Mouse (Mus musculus): ENCODE measurements around the gene Kazn. TPM values are rescaled to one million over a fixed set of nuclear protein-coding genes. Genes with fewer than 3 reads are reported as not detected.
A peak's percentile ranks its signal among the peaks of the same experiment; 100 is the strongest.

Kazn gene
- polyA plus RNA-seq, 1 experiment from 2014 or later: 13.2 TPM

- no peak for ATAC-seq (ENCODE audit: insufficient read depth, low FRiP score)
- Histone ChIP-seq H3K27me3 (ENCODE audit: control insufficient read depth, insufficient read depth, low read length) (no peaks in the 10 kb centered on the region), H3K4me2 (ENCODE audit: low read depth, low read length) (no peak overlapping the region), H3K27ac (ENCODE audit: low read length) (no peak overlapping the region), H3K9me3 (replicated peaks; ENCODE audit: control insufficient read depth, low read length) (no peaks in the 10 kb centered on the region), H3K4me1 (ENCODE audit: control insufficient read depth, insufficient read depth, low read length) (peaks cover 54% of the 10 kb centered on the region), H3K36me3 (ENCODE audit: control insufficient read depth, insufficient read depth, low read length) (no peaks in the 10 kb centered on the region), H3K4me3 (replicated peaks; ENCODE audit: low read length) (no peak overlapping the region), H3K9ac (ENCODE audit: low read length) (no peak overlapping the region)
- WGBS: 88% methylated on average over 7 of the region's 7 CpGs
These were observed 70.8 kb downstream of the Kazn start for GRCm38 (mm10) chr4:142168352-142168751.

GRCm38 (mm10) chr4:142165835-142166701, 73.1 kb downstream of the Kazn start:
- peak; percentile 32; the same call in 1 of the 2 replicates for ATAC-seq (ENCODE audit: insufficient read depth, low FRiP score)
- Histone ChIP-seq H3K4me3 (replicated peaks; ENCODE audit: low read length) (no peak overlapping the region), H3K9ac (ENCODE audit: low read length) (no peak overlapping the region; the same call in 1 of the 2 replicates), H3K4me2 (ENCODE audit: low read depth, low read length) (no peak overlapping the region), H3K4me1 (ENCODE audit: control insufficient read depth, insufficient read depth, low read length) (peaks cover 34% of the 10 kb centered on the region), H3K9me3 (replicated peaks; ENCODE audit: control insufficient read depth, low read length) (peaks cover 4% of the 10 kb centered on the region), H3K27ac (ENCODE audit: low read length) (peak overlapping the region; percentile 68), H3K27me3 (ENCODE audit: control insufficient read depth, insufficient read depth, low read length) (no peaks in the 10 kb centered on the region), H3K36me3 (ENCODE audit: control insufficient read depth, insufficient read depth, low read length) (no peaks in the 10 kb centered on the region)
- WGBS: 36% methylated on average over 18 of the region's 18 CpGs

DNA sequence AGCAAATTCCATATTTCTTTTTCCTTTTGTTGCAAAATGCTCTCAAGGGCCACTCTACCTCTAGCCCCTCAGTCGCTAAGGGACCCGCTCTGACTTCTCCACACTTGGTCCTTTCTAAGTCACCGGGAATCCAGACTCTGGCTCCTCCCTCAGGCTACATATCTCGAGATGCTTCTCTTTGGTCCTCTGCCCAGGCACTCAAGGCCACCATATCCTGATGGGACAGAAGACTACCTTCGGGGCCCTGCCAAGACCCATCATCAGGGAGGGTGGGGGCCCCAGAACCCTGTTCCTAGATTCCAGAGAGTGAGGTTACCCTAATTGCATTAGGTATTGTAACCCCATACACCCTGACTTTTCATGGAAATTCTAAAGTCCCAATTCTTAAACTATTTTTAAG, 73.8 kb downstream of the Kazn start:
- Histone ChIP-seq H3K9me3 (replicated peaks; ENCODE audit: control insufficient read depth, low read length) (peaks cover 4% of the 10 kb centered on the region), H3K27me3 (ENCODE audit: control insufficient read depth, insufficient read depth, low read length) (no peaks in the 10 kb centered on the region), H3K4me3 (replicated peaks; ENCODE audit: low read length) (no peak overlapping the region), H3K9ac (ENCODE audit: low read length) (no peak overlapping the region), H3K36me3 (ENCODE audit: control insufficient read depth, insufficient read depth, low read length) (no peaks in the 10 kb centered on the region), H3K4me2 (ENCODE audit: low read depth, low read length) (no peak overlapping the region), H3K27ac (ENCODE audit: low read length) (no peak overlapping the region), H3K4me1 (ENCODE audit: control insufficient read depth, insufficient read depth, low read length) (peaks cover 28% of the 10 kb centered on the region)
- WGBS: 58% methylated on average over 5 of the region's 5 CpGs
- no peak for ATAC-seq (ENCODE audit: insufficient read depth, low FRiP score)

- peaks cover 27% of the 10 kb centered on the region for H3K4me1 ChIP-seq (ENCODE audit: control insufficient read depth, insufficient read depth, low read length)
- H3K9me3 ChIP-seq (replicated peaks; ENCODE audit: control insufficient read depth, low read length): peaks cover 4% of the 10 kb centered on the region
- 43% methylated on average over 4 of the region's 4 CpGs for WGBS
- no peaks in the 10 kb centered on the region for H3K36me3 ChIP-seq (ENCODE audit: control insufficient read depth, insufficient read depth, low read length)
- ATAC-seq (ENCODE audit: insufficient read depth, low FRiP score): no peak
- no peak overlapping the region for H3K4me2 ChIP-seq (ENCODE audit: low read depth, low read length)
- no peak overlapping the region for H3K4me3 ChIP-seq (replicated peaks; ENCODE audit: low read length)
- H3K27ac ChIP-seq (ENCODE audit: low read length): peak overlapping the region; percentile 39
- no peaks in the 10 kb centered on the region for H3K27me3 ChIP-seq (ENCODE audit: control insufficient read depth, insufficient read depth, low read length)
- H3K9ac ChIP-seq (ENCODE audit: low read length): no peak overlapping the region
These were observed 74.8 kb downstream of the Kazn start for GRCm38 (mm10) chr4:142164386-142164785.

DNA sequence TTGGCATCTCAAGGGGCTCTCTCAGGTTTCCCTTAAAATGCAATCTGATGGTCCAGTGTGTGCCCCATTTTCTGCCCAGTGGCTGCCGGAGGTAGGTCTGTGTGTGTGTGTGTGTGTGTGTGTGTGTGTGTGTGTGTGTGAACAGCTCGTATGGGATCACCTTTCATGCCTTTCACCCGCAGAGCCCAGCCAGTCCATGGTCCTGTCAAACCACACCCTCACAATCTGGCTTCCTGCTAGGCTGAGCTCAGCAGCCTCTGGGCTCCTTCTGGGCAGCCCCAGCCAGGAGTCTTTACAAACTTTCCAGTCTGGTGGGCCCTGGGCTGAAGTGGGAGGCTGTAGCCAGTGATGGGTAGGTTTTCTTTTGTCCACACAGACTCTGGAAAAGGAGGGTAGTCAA, 75.3 kb downstream of the Kazn start:
- H3K4me1 ChIP-seq (ENCODE audit: control insufficient read depth, insufficient read depth, low read length): peaks cover 27% of the 10 kb centered on the region

DNA sequence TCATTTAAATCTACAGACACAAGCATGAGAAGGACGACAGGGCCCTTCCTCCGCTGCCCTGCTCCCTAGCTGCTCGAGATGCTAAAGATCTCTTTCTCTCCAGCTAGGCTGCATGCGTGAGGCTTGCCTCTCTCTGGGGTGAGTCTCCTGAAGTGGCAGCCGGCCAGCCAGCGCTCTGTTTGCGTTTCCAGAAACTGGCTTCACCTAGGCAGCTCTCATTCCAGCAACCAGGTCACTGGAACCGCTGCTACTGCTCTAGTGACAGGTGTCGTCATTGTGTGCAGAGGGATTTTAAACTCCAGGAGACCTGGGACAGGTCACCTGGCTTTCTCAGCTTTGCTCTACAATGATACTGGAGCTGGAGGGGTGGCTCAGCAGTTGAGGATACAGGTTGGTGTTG, 76.5 kb downstream of the Kazn start:
- ATAC-seq (ENCODE audit: insufficient read depth, low FRiP score): peak; percentile 5; the same call in 1 of the 2 replicates

More for the DNA sequence above, 75.3 kb downstream of the Kazn start:
- peak; percentile 55; the same call in 1 of the 2 replicates for ATAC-seq (ENCODE audit: insufficient read depth, low FRiP score)
- H3K9me3 ChIP-seq (replicated peaks; ENCODE audit: control insufficient read depth, low read length): peaks cover 4% of the 10 kb centered on the region
- no peaks in the 10 kb centered on the region for H3K36me3 ChIP-seq (ENCODE audit: control insufficient read depth, insufficient read depth, low read length)
- H3K9ac ChIP-seq (ENCODE audit: low read length): no peak overlapping the region
- peak overlapping the region; percentile 39 for H3K27ac ChIP-seq (ENCODE audit: low read length)
- H3K4me3 ChIP-seq (replicated peaks; ENCODE audit: low read length): no peak overlapping the region
- 30% methylated on average over 3 of the region's 3 CpGs for WGBS
- no peak overlapping the region for H3K4me2 ChIP-seq (ENCODE audit: low read depth, low read length)
- H3K27me3 ChIP-seq (ENCODE audit: control insufficient read depth, insufficient read depth, low read length): no peaks in the 10 kb centered on the region

DNA sequence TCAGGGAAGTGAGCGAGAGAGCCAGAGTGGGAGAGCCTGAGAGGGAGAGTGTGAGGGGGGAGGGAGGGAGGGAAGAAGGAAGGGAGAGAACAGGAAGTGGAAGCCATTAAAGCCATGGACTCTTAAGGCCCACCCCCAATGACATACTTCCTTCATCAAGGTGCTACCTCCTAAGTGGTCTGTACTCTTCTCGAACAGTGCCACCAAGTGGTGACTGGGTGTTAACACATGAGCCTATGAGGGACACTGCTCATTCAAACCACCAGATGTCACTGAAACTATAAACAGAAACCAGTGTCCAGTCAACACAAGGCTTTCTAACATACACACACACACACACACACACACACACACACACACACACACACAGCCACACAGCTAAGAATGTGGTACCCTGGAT, 77.1 kb downstream of the Kazn start:
- H3K36me3 ChIP-seq (ENCODE audit: control insufficient read depth, insufficient read depth, low read length): no peaks in the 10 kb centered on the region
- H3K4me3 ChIP-seq (replicated peaks; ENCODE audit: low read length): no peak overlapping the region
- no peak for ATAC-seq (ENCODE audit: insufficient read depth, low FRiP score)
- H3K27me3 ChIP-seq (ENCODE audit: control insufficient read depth, insufficient read depth, low read length): no peaks in the 10 kb centered on the region
- H3K9me3 ChIP-seq (replicated peaks; ENCODE audit: control insufficient read depth, low read length): peaks cover 4% of the 10 kb centered on the region
- no peak overlapping the region for H3K9ac ChIP-seq (ENCODE audit: low read length)
- no peak overlapping the region for H3K27ac ChIP-seq (ENCODE audit: low read length)
- 100% methylated on average over 2 of the region's 2 CpGs for WGBS
- H3K4me1 ChIP-seq (ENCODE audit: control insufficient read depth, insufficient read depth, low read length): peaks cover 27% of the 10 kb centered on the region
- H3K4me2 ChIP-seq (ENCODE audit: low read depth, low read length): no peak overlapping the region

More for the DNA sequence above, 76.5 kb downstream of the Kazn start:
- Histone ChIP-seq H3K9ac (ENCODE audit: low read length) (no peak overlapping the region), H3K27ac (ENCODE audit: low read length) (peak overlapping the region; percentile 60), H3K9me3 (replicated peaks; ENCODE audit: control insufficient read depth, low read length) (peaks cover 4% of the 10 kb centered on the region), H3K4me1 (ENCODE audit: control insufficient read depth, insufficient read depth, low read length) (peaks cover 27% of the 10 kb centered on the region), H3K27me3 (ENCODE audit: control insufficient read depth, insufficient read depth, low read length) (no peaks in the 10 kb centered on the region), H3K4me2 (ENCODE audit: low read depth, low read length) (no peak overlapping the region), H3K36me3 (ENCODE audit: control insufficient read depth, insufficient read depth, low read length) (no peaks in the 10 kb centered on the region), H3K4me3 (replicated peaks; ENCODE audit: low read length) (no peak overlapping the region)
- WGBS: 62% methylated on average over 9 of the region's 9 CpGs

DNA sequence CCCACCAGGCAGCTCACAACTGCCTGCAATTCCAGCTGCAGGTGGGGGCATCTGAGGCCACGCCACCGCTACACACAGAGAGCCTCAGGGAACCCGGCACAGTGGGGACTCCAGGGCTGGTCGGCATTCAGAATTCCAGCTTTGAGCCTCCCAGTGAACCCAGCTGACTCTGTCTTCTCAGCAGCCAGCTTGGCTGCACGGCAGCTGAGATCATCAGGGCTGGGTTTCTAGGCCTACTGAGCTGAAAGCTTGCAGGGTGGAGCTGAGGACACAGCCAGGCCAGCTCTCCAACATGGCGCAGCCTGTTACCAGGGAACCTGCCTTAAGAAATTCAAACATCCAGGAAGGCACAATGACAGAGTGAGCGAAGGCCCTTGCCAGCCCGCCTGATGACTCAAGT, 79.2 kb downstream of the Kazn start:
- H3K4me2 ChIP-seq (ENCODE audit: low read depth, low read length): no peak overlapping the region
- 63% methylated on average over 8 of the region's 8 CpGs for WGBS
- no peak overlapping the region for H3K9ac ChIP-seq (ENCODE audit: low read length)
- H3K27ac ChIP-seq (ENCODE audit: low read length): peak overlapping the region; percentile 49; the same call in 1 of the 2 replicates
- peak; percentile 19; the same call in 1 of the 2 replicates for ATAC-seq (ENCODE audit: insufficient read depth, low FRiP score)
- H3K9me3 ChIP-seq (replicated peaks; ENCODE audit: control insufficient read depth, low read length): peaks cover 4% of the 10 kb centered on the region
- no peak overlapping the region for H3K4me3 ChIP-seq (replicated peaks; ENCODE audit: low read length)
- no peaks in the 10 kb centered on the region for H3K27me3 ChIP-seq (ENCODE audit: control insufficient read depth, insufficient read depth, low read length)
- H3K4me1 ChIP-seq (ENCODE audit: control insufficient read depth, insufficient read depth, low read length): peaks cover 15% of the 10 kb centered on the region
- no peaks in the 10 kb centered on the region for H3K36me3 ChIP-seq (ENCODE audit: control insufficient read depth, insufficient read depth, low read length)

DNA sequence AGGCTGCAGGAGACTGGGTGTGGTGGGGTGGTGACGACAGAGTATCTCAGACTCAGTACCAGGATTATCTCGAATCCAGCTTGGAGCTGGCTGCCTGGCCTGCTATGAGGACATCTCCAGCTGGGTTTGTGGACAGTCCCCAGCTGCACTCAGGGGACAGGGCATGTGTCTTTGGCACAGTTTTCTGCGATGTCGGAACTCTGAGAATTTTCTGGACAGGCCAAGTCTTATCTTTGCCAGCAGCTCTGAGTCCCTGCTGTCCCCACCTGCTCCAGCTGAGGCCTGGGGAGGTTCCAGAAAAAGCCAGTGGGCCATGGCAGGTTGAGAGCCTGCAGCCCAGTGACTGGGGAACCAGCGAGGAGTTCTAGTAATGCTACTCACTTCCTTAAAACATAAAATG, 82.7 kb downstream of the Kazn start:
- ATAC-seq (ENCODE audit: insufficient read depth, low FRiP score): no peak
- no peaks in the 10 kb centered on the region; the same call in 1 of the 2 replicates for H3K4me1 ChIP-seq (ENCODE audit: control insufficient read depth, insufficient read depth, low read length)
- H3K9me3 ChIP-seq (replicated peaks; ENCODE audit: control insufficient read depth, low read length): no peaks in the 10 kb centered on the region
- no peaks in the 10 kb centered on the region for H3K27me3 ChIP-seq (ENCODE audit: control insufficient read depth, insufficient read depth, low read length)
- no peak overlapping the region for H3K4me2 ChIP-seq (ENCODE audit: low read depth, low read length)
- 82% methylated on average over 5 of the region's 5 CpGs for WGBS
- H3K27ac ChIP-seq (ENCODE audit: low read length): no peak overlapping the region
- no peak overlapping the region for H3K9ac ChIP-seq (ENCODE audit: low read length)
- no peak overlapping the region for H3K4me3 ChIP-seq (replicated peaks; ENCODE audit: low read length)
- no peaks in the 10 kb centered on the region for H3K36me3 ChIP-seq (ENCODE audit: control insufficient read depth, insufficient read depth, low read length)
